Mouse (Mus musculus) midbrain, embryonic 12.5 days (tissue): Measurements from ENCODE around the gene Ano7. TPM values are rescaled to one million over a fixed set of nuclear protein-coding genes. Genes with fewer than 3 reads are reported as not detected.

ENCODE experiments used
- ATAC-seq: fragments of 200-750 bp; cut with Nextera tagmentation; 2 replicates; pipeline ENCODE4 v1.8.0; 2017; ENCODE audit warnings: low read depth, moderate TSS enrichment, moderate library complexity; ENCODE audit not compliant: low FRiP score
- H3K27ac ChIP-seq: fragments of 300-500 bp; sonication (generic); replicated peaks from 2 replicates; pipeline ENCODE4 v1.5.1; 2016; ENCODE audit warnings: mild to moderate bottlenecking
- H3K27me3 ChIP-seq: fragments of 300-500 bp; sonication (generic); 2 replicates; pipeline ENCODE4 v1.6.1; 2016; ENCODE audit warnings: mild to moderate bottlenecking
- H3K36me3 ChIP-seq: fragments of 300-500 bp; sonication (generic); 2 replicates; pipeline ENCODE4 v1.6.1; 2016
- H3K4me1 ChIP-seq: fragments of 300-500 bp; sonication (generic); 2 replicates; pipeline ENCODE4 v1.6.1; 2016
- H3K4me2 ChIP-seq: fragments of 300-500 bp; sonication (generic); replicated peaks from 2 replicates; pipeline ENCODE4 v1.6.1; 2016; ENCODE audit warnings: mild to moderate bottlenecking, moderate library complexity
- H3K4me3 ChIP-seq: fragments of 300-500 bp; sonication (generic); 2 replicates; pipeline ENCODE4 v1.5.1; 2016; ENCODE audit warnings: mild to moderate bottlenecking
- H3K9ac ChIP-seq: fragments of 300-500 bp; sonication (generic); replicated peaks from 2 replicates; pipeline ENCODE4 v1.6.1; 2016; ENCODE audit warnings: mild to moderate bottlenecking, moderate library complexity
- H3K9me3 ChIP-seq: fragments of 300-500 bp; sonication (generic); 2 replicates; pipeline ENCODE4 v1.6.1; 2016; ENCODE audit warnings: mild to moderate bottlenecking
- WGBS: fragments of 180-500 bp; shearing (Covaris S2); methylation state at CpG from one replicate; pipeline ENCODE4 v1.1.7; 2016; 5-methylcytosine and 5-hydroxymethylcytosine counted together
- polyA plus RNA-seq: library from polyadenylated mRNA; unstranded; fragments of >200 nt; fragmentation: Nextera tagmentation; extraction: Ambion mirVana; gene quantifications from 2 replicates; pipeline ENCODE4 v1.2.1, GENCODE M21; 2016

The Ano7 gene
- 0.13 and 0.17 TPM in 2 replicates for polyA plus RNA-seq

GRCm38 (mm10) chr1:93373665-93374064, at the start of gene Ano7:
TSS of gene Ano7 (plus strand) at chr1:93373930.
- Histone ChIP-seq H3K4me1 (no peaks in the 10 kb centered on the region), H3K9me3 (no peaks in the 10 kb centered on the region), H3K27me3 (no peaks in the 10 kb centered on the region), H3K27ac (no peak within 1 kb of the TSS), H3K4me3 (no peak within 1 kb of the TSS), H3K36me3 (no peaks in the 10 kb centered on the region), H3K9ac (no peak within 1 kb of the TSS), H3K4me2 (no peak within 1 kb of the TSS)
- ATAC-seq, result no peak
- 79% methylated on average over 4 of the region's 4 CpGs for WGBS

- ATAC-seq, result no peak
- Histone ChIP-seq H3K36me3 (peaks cover 83% of the 10 kb centered on the region), H3K4me2 (no peak overlapping the region), H3K27me3 (no peaks in the 10 kb centered on the region), H3K4me1 (no peaks in the 10 kb centered on the region), H3K9ac (no peak overlapping the region), H3K4me3 (no peak overlapping the region), H3K27ac (no peak overlapping the region), H3K9me3 (no peaks in the 10 kb centered on the region)
- WGBS, result 92% methylated on average over 6 of the region's 6 CpGs
Measured at GRCm38 (mm10) chr1:93323973-93324372, 49.8 kb upstream of the Ano7 start.

- peaks cover 70% of the 10 kb centered on the region for H3K36me3 ChIP-seq
- ATAC-seq, result no peak
- H3K9me3 ChIP-seq, result no peaks in the 10 kb centered on the region
- 94% methylated on average over 3 of the region's 3 CpGs for WGBS
- no peaks in the 10 kb centered on the region for H3K4me1 ChIP-seq
- no peak overlapping the region for H3K27ac ChIP-seq
- H3K4me3 ChIP-seq, result no peak overlapping the region
- no peaks in the 10 kb centered on the region for H3K27me3 ChIP-seq
- H3K4me2 ChIP-seq, result no peak overlapping the region
- no peak overlapping the region for H3K9ac ChIP-seq
Measured at GRCm38 (mm10) chr1:93326446-93326845, 47.3 kb upstream of the Ano7 start.

- Histone ChIP-seq H3K9me3 (no peaks in the 10 kb centered on the region), H3K4me2 (no peak overlapping the region), H3K36me3 (peaks cover 41% of the 10 kb centered on the region), H3K27ac (no peak overlapping the region), H3K4me3 (no peak overlapping the region), H3K27me3 (no peaks in the 10 kb centered on the region), H3K4me1 (no peaks in the 10 kb centered on the region), H3K9ac (no peak overlapping the region)
- 68% methylated on average over 2 of the region's 2 CpGs for WGBS
- ATAC-seq, result no peak
Measured at GRCm38 (mm10) chr1:93334621-93335020, 39.1 kb upstream of the Ano7 start.

- peak within 1 kb of the TSS; percentile 78 for H3K27ac ChIP-seq
- no peaks in the 10 kb centered on the region for H3K9me3 ChIP-seq
- peaks cover 22% of the 10 kb centered on the region for H3K4me1 ChIP-seq
- peak within 1 kb of the TSS; percentile 86 for H3K4me2 ChIP-seq
- no peaks in the 10 kb centered on the region for H3K27me3 ChIP-seq
- under 1% methylated on average over 63 of the region's 63 CpGs for WGBS
- ATAC-seq, result peak; percentile 93
- peak within 1 kb of the TSS; percentile 87 for H3K9ac ChIP-seq
- peaks cover 16% of the 10 kb centered on the region for H3K36me3 ChIP-seq
- H3K4me3 ChIP-seq, result peak within 1 kb of the TSS; percentile 93
Measured at GRCm38 (mm10) chr1:93342648-93343503, 30.9 kb upstream of the Ano7 start, which contains the start of the genes Ppp1r7 and Pask. TSS of gene Ppp1r7 (plus strand) at chr1:93342854. TSS of gene Pask (minus strand) at chr1:93343482.

GRCm38 (mm10) chr1:93343504-93344047, 30.2 kb upstream of the Ano7 start:
- peak; percentile 96 for ATAC-seq
- Histone ChIP-seq H3K36me3 (peaks cover 21% of the 10 kb centered on the region), H3K9me3 (no peaks in the 10 kb centered on the region), H3K4me3 (peak overlapping the region; percentile 93), H3K27ac (peak overlapping the region; percentile 78), H3K4me2 (peak overlapping the region; percentile 86), H3K4me1 (peaks cover 22% of the 10 kb centered on the region), H3K9ac (peak overlapping the region; percentile 87), H3K27me3 (no peaks in the 10 kb centered on the region)
- WGBS, result under 1% methylated on average over 39 of the region's 39 CpGs

- Histone ChIP-seq H3K27me3 (no peaks in the 10 kb centered on the region), H3K27ac (no peak overlapping the region), H3K9me3 (no peaks in the 10 kb centered on the region), H3K36me3 (peaks cover 47% of the 10 kb centered on the region), H3K4me2 (no peak overlapping the region), H3K4me3 (no peak overlapping the region), H3K4me1 (peaks cover 11% of the 10 kb centered on the region), H3K9ac (no peak overlapping the region)
- ATAC-seq, result no peak
- WGBS, result 94% methylated on average over 5 of the region's 5 CpGs
Measured at GRCm38 (mm10) chr1:93347176-93347575, 26.6 kb upstream of the Ano7 start.

- Histone ChIP-seq H3K9ac (no peak overlapping the region), H3K4me1 (peaks cover 3% of the 10 kb centered on the region; the same call in 1 of the 2 replicates), H3K27me3 (no peaks in the 10 kb centered on the region), H3K9me3 (no peaks in the 10 kb centered on the region), H3K36me3 (peaks cover 70% of the 10 kb centered on the region), H3K4me3 (no peak overlapping the region), H3K4me2 (no peak overlapping the region), H3K27ac (no peak overlapping the region)
- 85% methylated on average over 4 of the region's 4 CpGs for WGBS
- ATAC-seq, result no peak
Measured at GRCm38 (mm10) chr1:93349701-93350100, 24.0 kb upstream of the Ano7 start.

- Histone ChIP-seq H3K27ac (no peak overlapping the region), H3K36me3 (peaks cover 84% of the 10 kb centered on the region), H3K4me1 (no peaks in the 10 kb centered on the region), H3K9me3 (no peaks in the 10 kb centered on the region), H3K9ac (no peak overlapping the region), H3K27me3 (no peaks in the 10 kb centered on the region), H3K4me2 (no peak overlapping the region), H3K4me3 (no peak overlapping the region)
- 95% methylated on average over 2 of the region's 2 CpGs for WGBS
- no peak for ATAC-seq
Measured at GRCm38 (mm10) chr1:93352724-93353123, 21.0 kb upstream of the Ano7 start.

GRCm38 (mm10) chr1:93362661-93363060, 11.1 kb upstream of the Ano7 start:
- Histone ChIP-seq H3K36me3 (peaks cover 88% of the 10 kb centered on the region), H3K9me3 (no peaks in the 10 kb centered on the region), H3K4me1 (no peaks in the 10 kb centered on the region), H3K9ac (no peak overlapping the region), H3K4me3 (no peak overlapping the region), H3K4me2 (no peak overlapping the region), H3K27ac (no peak overlapping the region), H3K27me3 (no peaks in the 10 kb centered on the region)
- 85% methylated on average over 4 of the region's 4 CpGs for WGBS
- no peak for ATAC-seq

- H3K27me3 ChIP-seq, result no peaks in the 10 kb centered on the region
- 96% methylated on average over 6 of the region's 6 CpGs for WGBS
- peaks cover 66% of the 10 kb centered on the region for H3K36me3 ChIP-seq
- no peaks in the 10 kb centered on the region for H3K4me1 ChIP-seq
- no peaks in the 10 kb centered on the region for H3K9me3 ChIP-seq
- H3K27ac ChIP-seq, result no peak overlapping the region
- no peak overlapping the region for H3K4me2 ChIP-seq
- H3K4me3 ChIP-seq, result no peak overlapping the region
- H3K9ac ChIP-seq, result no peak overlapping the region
- ATAC-seq, result no peak
Measured at GRCm38 (mm10) chr1:93365641-93366040, 8.1 kb upstream of the Ano7 start.

GRCm38 (mm10) chr1:93377307-93377706, 3.6 kb downstream of the Ano7 start:
- WGBS, result 74% methylated on average over 5 of the region's 5 CpGs
- ATAC-seq, result no peak
- no peaks in the 10 kb centered on the region for H3K27me3 ChIP-seq

More at GRCm38 (mm10) chr1:93377307-93377706, 3.6 kb downstream of the Ano7 start:
- Histone ChIP-seq H3K4me1 (no peaks in the 10 kb centered on the region), H3K4me2 (no peak overlapping the region), H3K4me3 (no peak overlapping the region), H3K27ac (no peak overlapping the region), H3K9ac (no peak overlapping the region), H3K9me3 (no peaks in the 10 kb centered on the region), H3K36me3 (no peaks in the 10 kb centered on the region)
